Comparison of ENCODE assay signal across 24 mouse cellular contexts in genomic region chr3:46503713-46504112, GRCm38 (mm10). TPM values are rescaled to one million over a fixed set of nuclear protein-coding genes. Genes with fewer than 3 reads are reported as not detected.
DNase-seq lines count a peak whose midpoint lies in the region; ATAC-seq and TF ChIP-seq lines count a peak whose summit lies in the region.
"Had no signal": no experiment of that assay in that cellular context is flagged by ENCODE, and none has a peak within 500 bp of the region (broad histone marks: within the 10 kb centered on the region; RNA-seq: fewer than 3 reads in every experiment).

No protein-coding gene starts in this region.

- TF ChIP-seq CTCF in left cerebral cortex, adult 2 months (IDR thresholded peaks at IDR 0.05), result no peak

- no peaks in the 10 kb centered on the region for H3K36me3 ChIP-seq in embryonic facial prominence, embryonic 11.5 days (replicated peaks; ENCODE audit: control insufficient read depth, insufficient read depth, low read depth, low read length)
- no peaks in the 10 kb centered on the region for H3K36me3 ChIP-seq in embryonic facial prominence, embryonic 10.5 days (replicated peaks)
- H3K36me3 ChIP-seq in limb, embryonic 14.5 days (ENCODE audit: control insufficient read depth, insufficient read depth, low read length), result no peaks in the 10 kb centered on the region
- no peaks in the 10 kb centered on the region for H3K36me3 ChIP-seq in limb, embryonic 10.5 days
- no peaks in the 10 kb centered on the region for H3K36me3 ChIP-seq in embryonic facial prominence, embryonic 14.5 days (ENCODE audit: control insufficient read depth, insufficient read depth, low read length)
- no peaks in the 10 kb centered on the region for H3K36me3 ChIP-seq in embryonic facial prominence, embryonic 15.5 days
- H3K36me3 ChIP-seq in liver, embryonic 11.5 days (ENCODE audit: control insufficient read depth, insufficient read depth, low read length), result no peaks in the 10 kb centered on the region
- H3K36me3 ChIP-seq: G1E had no signal

- H3K9ac ChIP-seq in embryonic facial prominence, embryonic 11.5 days (replicated peaks; ENCODE audit: low read length), result no peak overlapping the region
- no peak overlapping the region for H3K9ac ChIP-seq in limb, embryonic 14.5 days (ENCODE audit: low read depth, low read length, severe bottlenecking)
- H3K9ac ChIP-seq in embryonic facial prominence, embryonic 14.5 days (ENCODE audit: low read depth, low read length), result no peak overlapping the region
- no peak overlapping the region for H3K9ac ChIP-seq in embryonic facial prominence, embryonic 15.5 days
- H3K9ac ChIP-seq in liver, embryonic 11.5 days (ENCODE audit: low read depth, low read length), result no peak overlapping the region

- no peaks in the 10 kb centered on the region for H3K9me3 ChIP-seq in embryonic facial prominence, embryonic 11.5 days (replicated peaks; ENCODE audit: control insufficient read depth, low read length)
- H3K9me3 ChIP-seq in embryonic facial prominence, embryonic 10.5 days, result no peaks in the 10 kb centered on the region
- no peaks in the 10 kb centered on the region for H3K9me3 ChIP-seq in limb, embryonic 14.5 days (ENCODE audit: control insufficient read depth, low read length)
- H3K9me3 ChIP-seq in limb, embryonic 10.5 days (replicated peaks), result no peaks in the 10 kb centered on the region
- H3K9me3 ChIP-seq in embryonic facial prominence, embryonic 14.5 days (ENCODE audit: control insufficient read depth, low read length), result no peaks in the 10 kb centered on the region
- no peaks in the 10 kb centered on the region for H3K9me3 ChIP-seq in embryonic facial prominence, embryonic 15.5 days (replicated peaks)
- no peaks in the 10 kb centered on the region for H3K9me3 ChIP-seq in liver, embryonic 11.5 days (ENCODE audit: control insufficient read depth, low read length)

- no peak overlapping the region for H3K27ac ChIP-seq in embryonic facial prominence, embryonic 11.5 days (replicated peaks; ENCODE audit: low read depth, low read length)
- H3K27ac ChIP-seq in embryonic facial prominence, embryonic 10.5 days (replicated peaks), result no peak overlapping the region
- H3K27ac ChIP-seq in limb, embryonic 14.5 days (replicated peaks; ENCODE audit: low read depth, low read length), result no peak overlapping the region
- H3K27ac ChIP-seq in limb, embryonic 10.5 days, result no peak overlapping the region
- H3K27ac ChIP-seq in embryonic facial prominence, embryonic 14.5 days (replicated peaks; ENCODE audit: low read depth, low read length), result no peak overlapping the region
- H3K27ac ChIP-seq in embryonic facial prominence, embryonic 15.5 days (replicated peaks), result no peak overlapping the region
- no peak overlapping the region for H3K27ac ChIP-seq in left cerebral cortex, adult 2 months
- no peak overlapping the region for H3K27ac ChIP-seq in liver, embryonic 11.5 days (ENCODE audit: low read depth, low read length)

- no peak overlapping the region for H3K4me2 ChIP-seq in embryonic facial prominence, embryonic 11.5 days (ENCODE audit: low read depth, low read length)
- no peak overlapping the region for H3K4me2 ChIP-seq in limb, embryonic 14.5 days (replicated peaks; ENCODE audit: low read depth, low read length, severe bottlenecking)
- H3K4me2 ChIP-seq in embryonic facial prominence, embryonic 14.5 days (ENCODE audit: low read depth, low read length), result no peak overlapping the region
- H3K4me2 ChIP-seq in embryonic facial prominence, embryonic 15.5 days (replicated peaks), result no peak overlapping the region
- H3K4me2 ChIP-seq in liver, embryonic 11.5 days, result no peak overlapping the region

- DNase-seq in embryonic facial prominence, embryonic 11.5 days (ENCODE audit: low spot score), result peak; percentile 22
- no peak for DNase-seq in embryonic facial prominence, embryonic 10.5 days (ENCODE audit: low spot score)
- DNase-seq in limb, embryonic 14.5 days (ENCODE audit: low spot score), result peak; percentile 41
- DNase-seq in limb, embryonic 10.5 days (ENCODE audit: low spot score), result no peak
- peak; percentile 60 for DNase-seq in embryonic facial prominence, embryonic 14.5 days (ENCODE audit: low spot score)
- DNase-seq in left cerebral cortex, adult 2 months (ENCODE audit: extremely low spot score in 1 of 2, low spot score in 2 of 2), result no peak
- no peak for DNase-seq in liver, embryonic 11.5 days (ENCODE audit: low spot score)
- DNase-seq: adrenal gland, adult 2 months; adrenal gland, adult 8-10 months; adrenal gland, postnatal 10 days; adrenal gland, postnatal 14 days; adrenal gland, postnatal 25 days; adrenal gland, postnatal 36 days; B cell, adult 2 months; cerebellum, adult 11 months; cerebellum, adult 11-12 months had no signal

- TF ChIP-seq POLR2A in limb, embryonic 14.5 days (IDR thresholded peaks at IDR 0.05; ENCODE audit: borderline replicate concordance, extremely low read depth, insufficient read depth, insufficient read length), result no peak

- no peak overlapping the region for H3K4me3 ChIP-seq in embryonic facial prominence, embryonic 11.5 days (ENCODE audit: low read depth, low read length)
- no peak overlapping the region for H3K4me3 ChIP-seq in embryonic facial prominence, embryonic 10.5 days
- no peak overlapping the region for H3K4me3 ChIP-seq in limb, embryonic 14.5 days (replicated peaks; ENCODE audit: low read length)
- no peak overlapping the region for H3K4me3 ChIP-seq in limb, embryonic 10.5 days
- H3K4me3 ChIP-seq in embryonic facial prominence, embryonic 14.5 days (ENCODE audit: low read depth, low read length), result no peak overlapping the region
- H3K4me3 ChIP-seq in embryonic facial prominence, embryonic 15.5 days (replicated peaks), result no peak overlapping the region
- no peak overlapping the region for H3K4me3 ChIP-seq in left cerebral cortex, adult 2 months
- H3K4me3 ChIP-seq in liver, embryonic 11.5 days (ENCODE audit: low read depth, low read length), result no peak overlapping the region

- WGBS in embryonic facial prominence, embryonic 11.5 days, result 60% methylated on average over 3 of the region's 3 CpGs
- 75% methylated on average over 3 of the region's 3 CpGs for WGBS in embryonic facial prominence, embryonic 10.5 days
- 37% methylated on average over 3 of the region's 3 CpGs for WGBS in limb, embryonic 14.5 days
- 76% methylated on average over 3 of the region's 3 CpGs for WGBS in limb, embryonic 10.5 days
- WGBS in embryonic facial prominence, embryonic 14.5 days, result 43% methylated on average over 3 of the region's 3 CpGs
- WGBS in embryonic facial prominence, embryonic 15.5 days, result 34% methylated on average over 3 of the region's 3 CpGs
- 86% methylated on average over 3 of the region's 3 CpGs for WGBS in liver, embryonic 11.5 days

- H3K4me1 ChIP-seq in embryonic facial prominence, embryonic 11.5 days (ENCODE audit: control insufficient read depth, insufficient read depth, low read length), result no peaks in the 10 kb centered on the region
- H3K4me1 ChIP-seq in embryonic facial prominence, embryonic 10.5 days, result no peaks in the 10 kb centered on the region
- no peaks in the 10 kb centered on the region for H3K4me1 ChIP-seq in limb, embryonic 14.5 days (ENCODE audit: control insufficient read depth, insufficient read depth, low read length)
- no peaks in the 10 kb centered on the region for H3K4me1 ChIP-seq in limb, embryonic 10.5 days
- H3K4me1 ChIP-seq in embryonic facial prominence, embryonic 14.5 days (ENCODE audit: control insufficient read depth, insufficient read depth, low read length), result no peaks in the 10 kb centered on the region
- H3K4me1 ChIP-seq in embryonic facial prominence, embryonic 15.5 days, result no peaks in the 10 kb centered on the region
- no peaks in the 10 kb centered on the region for H3K4me1 ChIP-seq in liver, embryonic 11.5 days (replicated peaks; ENCODE audit: control insufficient read depth, insufficient read depth, low read length)

- ATAC-seq in embryonic facial prominence, embryonic 11.5 days (replicated peaks; ENCODE audit: insufficient number of reproducible peaks, low FRiP score, low TSS enrichment, low read depth), result no peak
- ATAC-seq in limb, embryonic 14.5 days (ENCODE audit: low FRiP score, low read depth), result 0 out of 2 replicates have a peak, but pooled peaks have one; percentile 44
- ATAC-seq in embryonic facial prominence, embryonic 14.5 days (ENCODE audit: low read depth), result peak; percentile 55; the same call in 1 of the 2 replicates
- 0 out of 2 replicates have a peak, but pooled peaks have one; percentile 54 for ATAC-seq in embryonic facial prominence, embryonic 15.5 days (ENCODE audit: insufficient number of reproducible peaks, low FRiP score, low TSS enrichment, low read depth)
- no peak for ATAC-seq in liver, embryonic 11.5 days (replicated peaks; ENCODE audit: low FRiP score)
- ATAC-seq: activated CD4-positive, CD25-positive, alpha-beta regulatory T cell, adult 4 months; CD4-positive, CD25-positive, alpha-beta regulatory T cell, adult 4 months; Patski had no signal

- intact Hi-C loops in left cerebral cortex, adult 2 months (cut with DNase I), result no loop called here

- no peaks in the 10 kb centered on the region for H3K27me3 ChIP-seq in embryonic facial prominence, embryonic 11.5 days (ENCODE audit: control insufficient read depth, insufficient read depth, low read length)
- H3K27me3 ChIP-seq in embryonic facial prominence, embryonic 10.5 days (replicated peaks; ENCODE audit: low read depth, poor library complexity, severe bottlenecking), result no peaks in the 10 kb centered on the region
- no peaks in the 10 kb centered on the region for H3K27me3 ChIP-seq in limb, embryonic 14.5 days (ENCODE audit: control insufficient read depth, insufficient read depth, low read length)
- H3K27me3 ChIP-seq in limb, embryonic 10.5 days (ENCODE audit: low read depth, poor library complexity, severe bottlenecking), result no peaks in the 10 kb centered on the region
- no peaks in the 10 kb centered on the region for H3K27me3 ChIP-seq in embryonic facial prominence, embryonic 14.5 days (replicated peaks; ENCODE audit: control insufficient read depth, insufficient read depth, low read length)
- H3K27me3 ChIP-seq in embryonic facial prominence, embryonic 15.5 days, result no peaks in the 10 kb centered on the region
- no peaks in the 10 kb centered on the region for H3K27me3 ChIP-seq in liver, embryonic 11.5 days (replicated peaks; ENCODE audit: control insufficient read depth, insufficient read depth, low read length)
- H3K27me3 ChIP-seq: CH12.LX, Patski had no signal

RNA-seq across cellular contexts. Expression of gene Pabpc4l, which starts 55.7 kb away (rescaled TPM):
- 26.7 and 31.7 TPM in 2 replicates for polyA plus RNA-seq in embryonic facial prominence, embryonic 11.5 days (2014; fragmentation: Nextera tagmentation; extraction: Ambion mirVana)
- polyA plus RNA-seq in embryonic facial prominence, embryonic 10.5 days (2016; fragmentation: Nextera tagmentation; extraction: Ambion mirVana), result 14.5 and 18.7 TPM in 2 replicates
- polyA plus RNA-seq in limb, embryonic 14.5 days (2012; rRNA removed), result 7.6 and 7.9 TPM in 2 replicates
- polyA plus RNA-seq in limb, embryonic 14.5 days (2014; fragmentation: Nextera tagmentation; extraction: Ambion mirVana), result 24.8 and 25.4 TPM in 2 replicates
- 15.9 and 22.6 TPM in 2 replicates for polyA plus RNA-seq in limb, embryonic 10.5 days (2016; fragmentation: Nextera tagmentation; extraction: Ambion mirVana)
- 19.0 and 20.1 TPM in 2 replicates for polyA plus RNA-seq in embryonic facial prominence, embryonic 14.5 days (2014; fragmentation: Nextera tagmentation; extraction: Ambion mirVana)
- polyA plus RNA-seq in embryonic facial prominence, embryonic 15.5 days (2015; fragmentation: Nextera tagmentation; extraction: Ambion mirVana), result 18.9 and 19.8 TPM in 2 replicates
- under 1 TPM; 0.26 to 0.81 TPM for total RNA-seq in left cerebral cortex, adult 2 months (2021)
- polyA plus RNA-seq in liver, embryonic 11.5 days (2014; fragmentation: Nextera tagmentation; extraction: Ambion mirVana), result 4.5 and 5.4 TPM in 2 replicates
- total RNA-seq: CH12.LX, MEL had no signal
- polyA plus RNA-seq: activated CD4-positive, CD25-positive, alpha-beta regulatory T cell, adult 4 months; C2C12; G1E; Patski had no signal

Comparison
In these comparisons a context has a peak if more than half of its experiments do, and no peak if none do; other contexts are left out.
1. ATAC-seq: peak in limb, embryonic 14.5 days (single experiment), embryonic facial prominence, embryonic 14.5 days (single experiment) and embryonic facial prominence, embryonic 15.5 days (single experiment); none in embryonic facial prominence, embryonic 11.5 days (single experiment) and liver, embryonic 11.5 days (single experiment).
2. DNase-seq: peak in embryonic facial prominence, embryonic 11.5 days (single experiment), limb, embryonic 14.5 days (single experiment) and embryonic facial prominence, embryonic 14.5 days (single experiment); none in embryonic facial prominence, embryonic 10.5 days (single experiment), limb, embryonic 10.5 days (single experiment), left cerebral cortex, adult 2 months (0 of 2) and liver, embryonic 11.5 days (single experiment).